Mouse (Mus musculus) olfactory bulb, adult 2 months (tissue): ENCODE data around the gene Slc25a3.

Source experiments
- CTCF ChIP-seq: fragments of 200-500 bp; IDR thresholded peaks from 2 replicates; pipeline ENCODE4 v1.5.1; 2012; ENCODE audit warnings: low read depth, mild to moderate bottlenecking, low read length, moderate library complexity; ENCODE audit not compliant: insufficient read depth
- POLR2A ChIP-seq: fragments of 200-500 bp; IDR thresholded peaks from 2 replicates; pipeline ENCODE4 v1.6.1; 2012; ENCODE audit warnings: mild to moderate bottlenecking, low read depth, low read length, moderate library complexity; ENCODE audit not compliant: insufficient read depth

DNA sequence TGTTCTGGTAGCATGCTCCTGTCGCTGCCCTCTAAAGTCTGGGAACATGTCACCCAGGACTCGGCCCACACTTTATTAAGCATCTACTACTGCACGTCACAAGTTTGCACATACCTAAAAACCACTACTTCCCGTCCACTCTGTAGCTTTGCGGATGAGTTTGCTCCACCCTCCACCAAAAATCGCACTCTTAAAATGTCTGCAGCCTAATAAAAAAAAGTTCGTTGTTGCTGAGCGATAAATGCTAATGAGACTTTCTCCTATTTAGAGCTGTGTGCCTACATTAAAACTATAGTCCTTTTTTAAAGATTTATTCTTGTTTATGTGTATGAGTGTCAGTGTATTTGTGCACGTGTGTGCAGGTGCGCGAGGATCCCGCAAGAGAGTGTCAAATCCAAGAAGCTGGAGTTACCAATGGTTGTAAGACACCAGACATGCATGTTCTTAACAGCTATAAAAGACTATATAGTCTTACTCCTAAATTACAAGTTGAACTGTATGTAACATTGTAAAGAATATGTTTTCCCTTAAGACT, 40.4 kb downstream of the Slc25a3 start:
- TF ChIP-seq CTCF (no peak), POLR2A (no peak)
